Comparison of ENCODE assay signal across 18 mouse cellular contexts in genomic region chr3:60558252-60558862, GRCm38 (mm10).
DNase-seq lines count a peak whose midpoint lies in the region; ATAC-seq lines count a peak whose summit lies in the region.
"Had no signal": no experiment of that assay in that cellular context is flagged by ENCODE, and none has a peak within 500 bp of the region (broad histone marks: within the 10 kb centered on the region; RNA-seq: fewer than 3 reads in every experiment).

No protein-coding gene starts in this region.

- no peaks in the 10 kb centered on the region for H3K27me3 ChIP-seq in megakaryocyte, embryonic 14.5 days (replicated peaks)
- no peaks in the 10 kb centered on the region for H3K27me3 ChIP-seq in midbrain, embryonic 16.5 days (ENCODE audit: control insufficient read depth, insufficient read depth, low read depth, low read length)
- H3K27me3 ChIP-seq in midbrain, embryonic 13.5 days, result no peaks in the 10 kb centered on the region
- H3K27me3 ChIP-seq: embryonic facial prominence, embryonic 12.5 days; forebrain, embryonic 13.5 days; forebrain, embryonic 15.5 days had no signal

- no peak overlapping the region for H3K4me2 ChIP-seq in midbrain, embryonic 16.5 days (ENCODE audit: low read length)
- no peak overlapping the region for H3K4me2 ChIP-seq in midbrain, embryonic 13.5 days (replicated peaks)
- H3K4me2 ChIP-seq: embryonic facial prominence, embryonic 12.5 days; forebrain, embryonic 13.5 days; forebrain, embryonic 15.5 days had no signal

- DNase-seq in layer of hippocampus, postnatal 14 days (ENCODE audit: low spot score in 2 of 2), result no peak
- DNase-seq: adrenal gland, adult 2 months; adrenal gland, postnatal 10 days; adrenal gland, postnatal 25 days; cerebellum, adult 11-12 months; cerebellum, adult 2 months; cerebellum, adult 9-10 months; cerebellum, postnatal 10 days; cerebellum, postnatal 25 days; forebrain, postnatal 0 days had no signal

- H3K4me1 ChIP-seq in megakaryocyte, embryonic 14.5 days, result peaks cover 82% of the 10 kb centered on the region
- H3K4me1 ChIP-seq in midbrain, embryonic 16.5 days (ENCODE audit: control insufficient read depth, insufficient read depth, low read length), result peaks cover 7% of the 10 kb centered on the region; the same call in 1 of the 2 replicates
- peaks cover 24% of the 10 kb centered on the region for H3K4me1 ChIP-seq in midbrain, embryonic 13.5 days (replicated peaks)

- H3K9ac ChIP-seq in midbrain, embryonic 16.5 days (ENCODE audit: low read depth, low read length), result no peak overlapping the region
- no peak overlapping the region for H3K9ac ChIP-seq in midbrain, embryonic 13.5 days (replicated peaks)
- H3K9ac ChIP-seq: embryonic facial prominence, embryonic 12.5 days; forebrain, embryonic 13.5 days; forebrain, embryonic 15.5 days; forebrain, postnatal 0 days had no signal

- no peaks in the 10 kb centered on the region for H3K9me3 ChIP-seq in megakaryocyte, embryonic 14.5 days
- no peaks in the 10 kb centered on the region for H3K9me3 ChIP-seq in midbrain, embryonic 16.5 days (replicated peaks; ENCODE audit: control insufficient read depth, low read length, poor library complexity, severe bottlenecking)
- no peaks in the 10 kb centered on the region for H3K9me3 ChIP-seq in midbrain, embryonic 13.5 days
- H3K9me3 ChIP-seq: embryonic facial prominence, embryonic 10.5 days; embryonic facial prominence, embryonic 12.5 days; forebrain, embryonic 13.5 days; forebrain, embryonic 15.5 days had no signal

- ATAC-seq in megakaryocyte, adult 5-6 weeks (ENCODE audit: poor library complexity, severe bottlenecking), result no peak
- peak; percentile 64 for ATAC-seq in midbrain, embryonic 16.5 days
- ATAC-seq in midbrain, embryonic 13.5 days, result no peak
- ATAC-seq: forebrain, embryonic 13.5 days; forebrain, embryonic 15.5 days had no signal

- H3K36me3 ChIP-seq in megakaryocyte, embryonic 14.5 days (replicated peaks; ENCODE audit: low read length), result peaks cover 82% of the 10 kb centered on the region
- no peaks in the 10 kb centered on the region for H3K36me3 ChIP-seq in midbrain, embryonic 16.5 days (ENCODE audit: control insufficient read depth, insufficient read depth, low read length)
- no peaks in the 10 kb centered on the region for H3K36me3 ChIP-seq in midbrain, embryonic 13.5 days
- H3K36me3 ChIP-seq: embryonic facial prominence, embryonic 10.5 days; embryonic facial prominence, embryonic 12.5 days; forebrain, embryonic 15.5 days had no signal

- H3K27ac ChIP-seq in midbrain, embryonic 16.5 days (ENCODE audit: low read length), result no peak overlapping the region
- H3K27ac ChIP-seq in midbrain, embryonic 13.5 days, result no peak overlapping the region
- H3K27ac ChIP-seq: embryonic facial prominence, embryonic 10.5 days; embryonic facial prominence, embryonic 12.5 days; forebrain, embryonic 13.5 days; forebrain, embryonic 15.5 days had no signal

- peak overlapping the region; percentile 9 for H3K4me3 ChIP-seq in megakaryocyte, embryonic 14.5 days (replicated peaks)
- H3K4me3 ChIP-seq in midbrain, embryonic 16.5 days (ENCODE audit: low read depth, low read length), result no peak overlapping the region
- no peak overlapping the region for H3K4me3 ChIP-seq in midbrain, embryonic 13.5 days (replicated peaks)
- H3K4me3 ChIP-seq: embryonic facial prominence, embryonic 10.5 days; embryonic facial prominence, embryonic 12.5 days; forebrain, embryonic 13.5 days; forebrain, embryonic 15.5 days had no signal

- WGBS in midbrain, embryonic 16.5 days, result 53% methylated on average over 7 of the region's 7 CpGs
- WGBS in midbrain, embryonic 13.5 days, result 65% methylated on average over 7 of the region's 7 CpGs
